8 mouse cellular contexts compared by ENCODE assay signal in the genomic region with DNA sequence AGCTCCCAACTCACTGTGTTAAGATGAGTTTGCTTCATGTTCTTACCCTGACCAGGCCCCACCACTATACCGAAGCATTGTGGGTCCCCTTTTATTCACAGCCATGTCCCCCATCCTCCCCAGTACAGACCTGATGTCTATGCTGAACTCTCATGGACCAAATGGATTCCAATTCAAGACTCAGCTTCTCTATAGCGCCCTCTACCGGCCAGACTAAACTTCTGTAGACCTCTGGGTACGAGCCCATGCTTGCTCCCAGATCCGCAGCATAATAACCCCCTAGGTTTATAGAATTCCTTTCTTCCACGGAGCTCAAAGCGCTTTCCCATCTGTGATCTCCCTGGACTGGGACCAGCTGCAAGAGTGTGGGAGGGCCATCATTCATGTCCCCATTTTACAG. TPM values are rescaled to one million over a fixed set of nuclear protein-coding genes. Genes with fewer than 3 reads are reported as not detected.
A peak's percentile ranks its signal among the peaks of the same experiment; 100 is the strongest.
DNase-seq lines count a peak whose midpoint lies in the region; ATAC-seq lines count a peak whose summit lies in the region.

No protein-coding gene starts in this region.

- peaks cover 29% of the 10 kb centered on the region for H3K4me1 ChIP-seq in forebrain, embryonic 10.5 days
- no peaks in the 10 kb centered on the region for H3K4me1 ChIP-seq in forebrain, embryonic 15.5 days
- H3K4me1 ChIP-seq in midbrain, embryonic 14.5 days (ENCODE audit: control insufficient read depth, insufficient read depth, low read length): 0 out of 2 replicates have a peak, but pooled peaks cover 7% of the 10 kb centered on the region
- 0 out of 2 replicates have a peak, but pooled peaks cover 18% of the 10 kb centered on the region for H3K4me1 ChIP-seq in midbrain, embryonic 13.5 days (replicated peaks)

- WGBS in forebrain, embryonic 10.5 days: 27% methylated on average over 7 of the region's 7 CpGs
- WGBS in forebrain, embryonic 15.5 days: 28% methylated on average over 7 of the region's 7 CpGs
- WGBS in midbrain, embryonic 14.5 days: 27% methylated on average over 7 of the region's 7 CpGs
- WGBS in midbrain, embryonic 13.5 days: 27% methylated on average over 7 of the region's 7 CpGs

- DNase-seq in forebrain, embryonic 10.5 days (ENCODE audit: extremely low spot score, low spot score): peak; percentile 46
- DNase-seq in midbrain, embryonic 14.5 days: peak; percentile 69
- peak; percentile 81 for DNase-seq in embryo, embryonic 10.5 days (ENCODE audit: low spot score)
- DNase-seq in retina, embryonic 14.5 days (ENCODE audit: low spot score): peak; percentile 80
- no peak for DNase-seq in frontal cortex, postnatal 36 days (ENCODE audit: low spot score in 2 of 2)
- no peak for DNase-seq in T-cell, adult 2 months (ENCODE audit: low spot score)

- no peak for ATAC-seq in forebrain, embryonic 15.5 days (replicated peaks)
- ATAC-seq in midbrain, embryonic 14.5 days (ENCODE audit: low FRiP score, low TSS enrichment): no peak
- no peak for ATAC-seq in midbrain, embryonic 13.5 days

- peaks cover 56% of the 10 kb centered on the region for H3K27me3 ChIP-seq in forebrain, embryonic 10.5 days (ENCODE audit: poor library complexity, severe bottlenecking)
- no peaks in the 10 kb centered on the region for H3K27me3 ChIP-seq in forebrain, embryonic 15.5 days
- H3K27me3 ChIP-seq in midbrain, embryonic 14.5 days (ENCODE audit: control insufficient read depth, insufficient read depth, low read length): no peaks in the 10 kb centered on the region; the same call in 1 of the 2 replicates
- H3K27me3 ChIP-seq in midbrain, embryonic 13.5 days: peaks cover 31% of the 10 kb centered on the region

- H3K9ac ChIP-seq in forebrain, embryonic 15.5 days (replicated peaks): no peak overlapping the region
- H3K9ac ChIP-seq in midbrain, embryonic 14.5 days (replicated peaks; ENCODE audit: low read length): no peak overlapping the region
- no peak overlapping the region for H3K9ac ChIP-seq in midbrain, embryonic 13.5 days (replicated peaks)

- H3K4me2 ChIP-seq in forebrain, embryonic 15.5 days (replicated peaks): no peak overlapping the region
- no peak overlapping the region for H3K4me2 ChIP-seq in midbrain, embryonic 14.5 days (ENCODE audit: low read length)
- no peak overlapping the region for H3K4me2 ChIP-seq in midbrain, embryonic 13.5 days (replicated peaks)

- H3K4me3 ChIP-seq in forebrain, embryonic 10.5 days: no peak overlapping the region
- no peak overlapping the region for H3K4me3 ChIP-seq in forebrain, embryonic 15.5 days
- no peak overlapping the region for H3K4me3 ChIP-seq in midbrain, embryonic 14.5 days (replicated peaks; ENCODE audit: low read depth, low read length)
- no peak overlapping the region for H3K4me3 ChIP-seq in midbrain, embryonic 13.5 days (replicated peaks)

- no peak overlapping the region for H3K27ac ChIP-seq in forebrain, embryonic 10.5 days
- no peak overlapping the region for H3K27ac ChIP-seq in forebrain, embryonic 15.5 days (replicated peaks)
- H3K27ac ChIP-seq in midbrain, embryonic 14.5 days (replicated peaks; ENCODE audit: low read depth, low read length): no peak overlapping the region
- H3K27ac ChIP-seq in midbrain, embryonic 13.5 days: no peak overlapping the region

- H3K36me3 ChIP-seq in forebrain, embryonic 10.5 days (replicated peaks): no peaks in the 10 kb centered on the region
- H3K36me3 ChIP-seq in forebrain, embryonic 15.5 days: no peaks in the 10 kb centered on the region
- H3K36me3 ChIP-seq in midbrain, embryonic 14.5 days (ENCODE audit: control insufficient read depth, insufficient read depth, low read length): no peaks in the 10 kb centered on the region
- no peaks in the 10 kb centered on the region for H3K36me3 ChIP-seq in midbrain, embryonic 13.5 days

- no peaks in the 10 kb centered on the region for H3K9me3 ChIP-seq in forebrain, embryonic 10.5 days
- H3K9me3 ChIP-seq in forebrain, embryonic 15.5 days: no peaks in the 10 kb centered on the region
- H3K9me3 ChIP-seq in midbrain, embryonic 14.5 days (ENCODE audit: control insufficient read depth, low read length): no peaks in the 10 kb centered on the region
- H3K9me3 ChIP-seq in midbrain, embryonic 13.5 days: no peaks in the 10 kb centered on the region

RNA-seq across cellular contexts. Expression of gene Fam131c, which starts 7.2 kb away (rescaled TPM):
- 0.55 and 0.63 TPM in 2 replicates for polyA plus RNA-seq in forebrain, embryonic 10.5 days (2016; fragmentation: Nextera tagmentation; extraction: Ambion mirVana)
- polyA plus RNA-seq in forebrain, embryonic 15.5 days (2015; fragmentation: Nextera tagmentation; extraction: Ambion mirVana): 12.1 and 13.8 TPM in 2 replicates
- polyA plus RNA-seq in midbrain, embryonic 14.5 days (2014; fragmentation: Nextera tagmentation; extraction: Ambion mirVana): 26.7 and 37.2 TPM in 2 replicates
- 7.8 and 10.1 TPM in 2 replicates for polyA plus RNA-seq in midbrain, embryonic 13.5 days (2015; fragmentation: Nextera tagmentation; extraction: Ambion mirVana)

RNA-seq across cellular contexts. Expression of gene Clcnka, which starts 37.7 kb away (rescaled TPM):
- 0.05 and 0.06 TPM in 2 replicates for polyA plus RNA-seq in forebrain, embryonic 10.5 days (2016; fragmentation: Nextera tagmentation; extraction: Ambion mirVana)
- polyA plus RNA-seq in forebrain, embryonic 15.5 days (2015; fragmentation: Nextera tagmentation; extraction: Ambion mirVana): not detected in 2 replicates
- 0.11 TPM in 1 of 2 replicates, not detected in the other for polyA plus RNA-seq in midbrain, embryonic 14.5 days (2014; fragmentation: Nextera tagmentation; extraction: Ambion mirVana)
- 0.09 TPM in 1 of 2 replicates, not detected in the other for polyA plus RNA-seq in midbrain, embryonic 13.5 days (2015; fragmentation: Nextera tagmentation; extraction: Ambion mirVana)

RNA-seq across cellular contexts. Expression of gene Clcnkb, which starts 55.0 kb away (rescaled TPM):
- not detected in 2 replicates for polyA plus RNA-seq in forebrain, embryonic 10.5 days (2016; fragmentation: Nextera tagmentation; extraction: Ambion mirVana)
- polyA plus RNA-seq in forebrain, embryonic 15.5 days (2015; fragmentation: Nextera tagmentation; extraction: Ambion mirVana): not detected in 2 replicates
- not detected in 2 replicates for polyA plus RNA-seq in midbrain, embryonic 14.5 days (2014; fragmentation: Nextera tagmentation; extraction: Ambion mirVana)
- not detected in 2 replicates for polyA plus RNA-seq in midbrain, embryonic 13.5 days (2015; fragmentation: Nextera tagmentation; extraction: Ambion mirVana)

RNA-seq across cellular contexts. Expression of gene Hspb7, which starts 59.7 kb away (rescaled TPM):
- not detected in 2 replicates for polyA plus RNA-seq in forebrain, embryonic 10.5 days (2016; fragmentation: Nextera tagmentation; extraction: Ambion mirVana)
- polyA plus RNA-seq in forebrain, embryonic 15.5 days (2015; fragmentation: Nextera tagmentation; extraction: Ambion mirVana): 0.09 TPM in 1 of 2 replicates, not detected in the other
- not detected in 2 replicates for polyA plus RNA-seq in midbrain, embryonic 14.5 days (2014; fragmentation: Nextera tagmentation; extraction: Ambion mirVana)
- not detected in 2 replicates for polyA plus RNA-seq in midbrain, embryonic 13.5 days (2015; fragmentation: Nextera tagmentation; extraction: Ambion mirVana)

RNA-seq across cellular contexts. Expression of gene Epha2, which starts 59.8 kb away (rescaled TPM):
- polyA plus RNA-seq in forebrain, embryonic 10.5 days (2016; fragmentation: Nextera tagmentation; extraction: Ambion mirVana): 3.3 and 3.7 TPM in 2 replicates
- polyA plus RNA-seq in forebrain, embryonic 15.5 days (2015; fragmentation: Nextera tagmentation; extraction: Ambion mirVana): 1.0 and 1.1 TPM in 2 replicates
- polyA plus RNA-seq in midbrain, embryonic 14.5 days (2014; fragmentation: Nextera tagmentation; extraction: Ambion mirVana): 1.2 and 1.7 TPM in 2 replicates
- polyA plus RNA-seq in midbrain, embryonic 13.5 days (2015; fragmentation: Nextera tagmentation; extraction: Ambion mirVana): 3.5 and 4.7 TPM in 2 replicates

Comparison
In these comparisons a context has a peak if more than half of its experiments do, and no peak if none do; other contexts are left out.
1. DNase-seq: peak in forebrain, embryonic 10.5 days (single experiment), midbrain, embryonic 14.5 days (single experiment), embryo, embryonic 10.5 days (single experiment) and retina, embryonic 14.5 days (single experiment); none in frontal cortex, postnatal 36 days (0 of 2) and T-cell, adult 2 months (single experiment).